Mouse (Mus musculus) megakaryocyte, embryonic 14.5 days (primary cell): Measurements from ENCODE around the gene Olfml1.

Experiments used
- FLI1 ChIP-seq: IDR thresholded peaks from 2 replicates; pipeline ENCODE4 v1.6.1; 2012; ENCODE audit warnings: low read length, inconsistent platforms, mixed read lengths
- GATA1 ChIP-seq: IDR thresholded peaks from 3 replicates; pipeline ENCODE4 v1.6.1; 2012; ENCODE audit warnings: mixed read lengths, low read length, inconsistent platforms, borderline replicate concordance

DNA sequence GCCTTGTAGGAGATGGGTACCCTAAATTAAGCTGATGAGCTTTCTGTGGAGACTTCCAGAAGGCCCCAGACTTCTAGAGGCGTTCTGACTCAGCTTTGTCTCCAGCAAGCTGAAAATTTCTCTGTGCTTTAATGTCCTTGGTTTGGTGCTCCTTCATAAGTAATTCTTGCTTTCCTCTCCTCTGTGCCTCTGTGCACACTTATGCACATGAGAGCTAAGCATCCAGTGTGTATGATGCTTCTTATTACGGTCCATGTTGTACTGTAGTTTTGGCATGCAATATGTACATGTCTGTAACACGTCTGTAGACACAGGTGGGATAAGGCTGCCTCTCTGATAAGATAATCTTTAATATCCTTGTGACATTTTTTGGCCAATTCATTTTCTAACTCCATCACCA, 30.7 kb downstream of the Olfml1 start:
- no peak for TF ChIP-seq GATA1
- no peak for TF ChIP-seq FLI1
